Mouse (Mus musculus): Measurements from ENCODE around the gene Dscaml1. TPM values are rescaled to one million over a fixed set of nuclear protein-coding genes. Genes with fewer than 3 reads are reported as not detected.

Dscaml1 gene
- total and polyA plus RNA-seq, 3 experiments = not detected

DNA sequence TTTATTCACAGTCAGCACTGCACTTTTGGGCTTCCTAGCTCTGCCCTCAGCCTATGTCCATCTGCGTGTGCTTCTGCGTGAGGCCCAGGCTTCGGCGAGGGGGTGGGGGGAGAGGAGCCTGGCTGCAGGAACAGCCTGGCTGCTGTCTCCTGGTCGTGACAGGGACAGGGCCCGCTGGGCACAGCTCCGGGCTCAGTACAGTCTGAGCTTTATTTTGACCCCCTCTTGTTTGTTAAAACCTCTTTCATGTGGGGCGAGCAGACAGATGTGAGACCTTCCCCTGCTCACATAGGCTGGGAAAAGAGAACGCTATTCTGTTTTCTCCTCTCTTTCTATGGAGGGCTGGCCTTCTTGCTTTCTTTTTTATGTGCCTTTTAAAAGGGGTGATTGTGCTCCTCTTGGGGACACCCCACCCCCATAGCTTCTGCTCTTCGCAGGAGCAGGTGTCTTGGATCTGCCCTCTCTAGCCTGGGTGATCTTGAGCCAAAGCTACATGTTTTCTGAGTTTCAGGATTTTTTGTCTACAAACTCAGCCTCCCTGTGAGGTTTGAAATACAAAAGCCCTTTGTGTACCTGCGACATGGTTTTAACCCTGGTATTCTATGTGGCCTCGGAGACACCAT is 60.9 kb downstream of the Dscaml1 start:
- H3K4me1 ChIP-seq (ENCODE audit: control insufficient read depth in 1 of 2, insufficient read depth in 2 of 2, low read length in 2 of 2) = no peaks in the 10 kb centered on the region
- H3K27ac ChIP-seq (ENCODE audit: control insufficient read depth, low read depth, low read length) = no peak overlapping the region
- H3K27me3 ChIP-seq (ENCODE audit: control insufficient read depth in 1 of 2, insufficient read depth in 2 of 2, low read length in 2 of 2) = no peaks in the 10 kb centered on the region
- H3K4me3 ChIP-seq (ENCODE audit: control insufficient read depth in 1 of 2, insufficient read depth in 1 of 2, low read depth in 2 of 2, low read length in 2 of 2) = no peak overlapping the region
- H3K79me2 ChIP-seq (ENCODE audit: control insufficient read depth, insufficient read depth, low read length, poor library complexity) = no peaks in the 10 kb centered on the region
- TF ChIP-seq ELF1 (IDR thresholded peaks at IDR 0.05; ENCODE audit: low read depth, low read length) = no peak
- TF ChIP-seq POLR2AphosphoS5 (IDR thresholded peaks at IDR 0.05; ENCODE audit: borderline replicate concordance, low read depth, low read length) = no peak
- TF ChIP-seq RAD21 (IDR thresholded peaks at IDR 0.05; ENCODE audit: low read depth, low read length) = no peak
- no peak for TF ChIP-seq NRF1 (IDR thresholded peaks at IDR 0.05; ENCODE audit: insufficient read depth, low read depth, low read length, poor library complexity, severe bottlenecking)
- TF ChIP-seq ZKSCAN1 (IDR thresholded peaks at IDR 0.05; ENCODE audit: low read depth, low read length) = no peak
- TF ChIP-seq MEF2A (IDR thresholded peaks at IDR 0.05; ENCODE audit: extremely low read depth, insufficient replicate concordance, low read depth, low read length, poor library complexity, severe bottlenecking) = no peak
- TF ChIP-seq GATA1 (IDR thresholded peaks at IDR 0.05; ENCODE audit: low read depth, low read length) = no peak
- H3K9ac ChIP-seq (ENCODE audit: control insufficient read depth, low read depth, low read length, poor library complexity, severe bottlenecking) = no peak overlapping the region
- no peak for DNase-seq (ENCODE audit: low read depth, low spot score)
- H3K36me3 ChIP-seq (ENCODE audit: control insufficient read depth in 1 of 2, insufficient read depth in 2 of 2, low read length in 2 of 2) = no peaks in the 10 kb centered on the region
- H3K9me3 ChIP-seq (replicated peaks; ENCODE audit: insufficient read depth, low read length) = no peaks in the 10 kb centered on the region

DNA sequence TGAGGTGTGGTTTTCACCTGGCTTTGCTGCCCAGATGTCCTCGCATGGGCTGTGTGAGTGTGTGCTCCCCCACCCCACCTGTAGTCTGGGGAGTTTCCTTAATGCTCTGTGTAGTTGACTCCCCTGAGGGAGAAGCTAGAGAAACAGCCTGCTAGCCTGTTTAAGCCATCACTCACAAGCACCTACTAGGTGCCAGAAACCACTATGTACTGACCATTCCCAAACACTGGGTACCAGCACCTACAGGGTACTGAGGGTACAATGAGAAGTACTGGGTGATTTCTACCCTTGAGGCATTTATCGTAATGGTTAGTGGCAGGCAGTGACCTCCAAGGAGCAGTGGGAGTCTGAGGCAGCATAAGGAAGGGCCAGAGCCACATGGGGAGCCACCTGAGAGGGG is 64.5 kb downstream of the Dscaml1 start:
- Histone ChIP-seq H3K27me3 (ENCODE audit: control insufficient read depth in 1 of 2, insufficient read depth in 2 of 2, low read length in 2 of 2) (no peaks in the 10 kb centered on the region; a peak in 1 of 4 replicates), H3K9me3 (replicated peaks; ENCODE audit: insufficient read depth, low read length) (no peaks in the 10 kb centered on the region), H3K79me2 (ENCODE audit: control insufficient read depth, insufficient read depth, low read length, poor library complexity) (no peaks in the 10 kb centered on the region), H3K4me1 (ENCODE audit: control insufficient read depth in 1 of 2, insufficient read depth in 2 of 2, low read length in 2 of 2) (no peaks in the 10 kb centered on the region), H3K36me3 (ENCODE audit: control insufficient read depth in 1 of 2, insufficient read depth in 2 of 2, low read length in 2 of 2) (no peaks in the 10 kb centered on the region), H3K9ac (ENCODE audit: control insufficient read depth, low read depth, low read length, poor library complexity, severe bottlenecking) (no peak overlapping the region), H3K27ac (ENCODE audit: control insufficient read depth, low read depth, low read length) (no peak overlapping the region), H3K4me3 (ENCODE audit: control insufficient read depth in 1 of 2, insufficient read depth in 1 of 2, low read depth in 2 of 2, low read length in 2 of 2) (no peak overlapping the region)
- TF ChIP-seq POLR2AphosphoS2 (IDR thresholded peaks at IDR 0.05; ENCODE audit: low read length) (no peak), MEF2A (IDR thresholded peaks at IDR 0.05; ENCODE audit: extremely low read depth, insufficient replicate concordance, low read depth, low read length, poor library complexity, severe bottlenecking) (no peak), MAZ (IDR thresholded peaks at IDR 0.05; ENCODE audit: low read depth, low read length) (no peak), POLR2AphosphoS5 (IDR thresholded peaks at IDR 0.05; ENCODE audit: borderline replicate concordance, low read depth, low read length) (no peak), TCF12 (IDR thresholded peaks at IDR 0.05; ENCODE audit: low read depth, low read length) (no peak), MYB (IDR thresholded peaks at IDR 0.05; ENCODE audit: low read depth, low read length) (no peak), BHLHE40 (IDR thresholded peaks at IDR 0.05; ENCODE audit: borderline replicate concordance, low read depth, low read length) (no peak), EP300 (IDR thresholded peaks at IDR 0.05; ENCODE audit: low read depth in 1 of 2, low read length in 2 of 2) (no peak), GABPA (IDR thresholded peaks at IDR 0.05; ENCODE audit: low read depth, low read length) (no peak), RAD21 (IDR thresholded peaks at IDR 0.05; ENCODE audit: low read depth, low read length) (no peak), SMC3 (IDR thresholded peaks at IDR 0.05; ENCODE audit: low read depth, low read length) (no peak), ZNF384 (IDR thresholded peaks at IDR 0.05; ENCODE audit: low read depth, low read length) (no peak)
- DNase-seq (ENCODE audit: low read depth, low spot score) = no peak
